Mouse (Mus musculus): ENCODE data around the gene Atp2b2. TPM values are rescaled to one million over a fixed set of nuclear protein-coding genes. Genes with fewer than 3 reads are reported as not detected.
A peak's percentile ranks its signal among the peaks of the same experiment; 100 is the strongest.

Gene Atp2b2
- total and polyA plus RNA-seq, 2 experiments, result 1.0 to 1.1 TPM

DNA sequence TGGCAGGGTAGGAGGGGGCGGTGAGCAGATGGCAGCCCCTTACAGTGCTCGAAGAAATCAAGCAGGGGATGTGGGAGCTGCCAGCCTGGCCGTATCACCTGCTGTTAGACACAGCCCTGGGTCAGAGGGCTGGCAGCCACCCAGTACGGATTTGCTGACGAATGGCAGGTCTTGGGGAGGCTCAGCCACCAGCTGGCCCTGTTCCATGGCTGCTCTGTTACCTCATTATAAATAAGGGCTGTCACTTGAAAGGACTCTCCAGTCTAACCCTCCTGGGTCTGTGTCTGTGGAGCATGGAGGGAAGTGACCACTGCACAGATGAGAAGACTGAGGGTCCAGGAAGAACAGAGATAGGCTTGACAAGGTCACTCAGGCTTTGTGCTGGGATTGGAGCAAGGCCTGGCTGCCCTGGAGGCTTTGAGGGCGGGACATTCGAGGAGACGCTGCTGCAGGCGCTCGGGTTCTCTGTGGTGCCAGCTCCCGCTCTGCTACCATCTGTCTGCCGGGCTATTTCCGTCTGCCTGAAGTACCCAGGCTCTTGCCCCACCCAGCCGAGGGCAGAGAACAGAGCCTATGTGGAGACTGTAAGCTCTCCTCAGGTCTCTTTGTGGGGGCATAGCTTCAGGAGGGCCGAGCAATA, 181.6 kb downstream of the Atp2b2 start:
- DNase-seq (ENCODE audit: extremely low read depth, low read depth, low spot score), result peak; percentile 41
- Histone ChIP-seq H3K4me3 (ENCODE audit: insufficient read depth, low read depth, low read length) (no peak overlapping the region), H3K36me3 (ENCODE audit: control insufficient read depth, insufficient read depth, low read length) (no peaks in the 10 kb centered on the region), H3K79me2 (ENCODE audit: control insufficient read depth, insufficient read depth, low read length) (no peaks in the 10 kb centered on the region), H3K27ac (replicated peaks; ENCODE audit: insufficient read depth, low read depth, low read length) (no peak overlapping the region), H3K9ac (ENCODE audit: low read depth, low read length) (no peak overlapping the region), H3K27me3 (ENCODE audit: control insufficient read depth, insufficient read depth, low read length) (no peaks in the 10 kb centered on the region), H3K4me1 (ENCODE audit: control insufficient read depth, insufficient read depth, low read length) (peaks cover 4% of the 10 kb centered on the region; the same call in 1 of the 2 replicates)
- WGBS, result 56% methylated on average over 15 of the region's 15 CpGs
- TF ChIP-seq POLR2A (IDR thresholded peaks at IDR 0.05; ENCODE audit: extremely low read depth, insufficient read depth, low read length) (no peak), CTCF (IDR thresholded peaks at IDR 0.05; ENCODE audit: low read depth, low read length) (no peak)

DNA sequence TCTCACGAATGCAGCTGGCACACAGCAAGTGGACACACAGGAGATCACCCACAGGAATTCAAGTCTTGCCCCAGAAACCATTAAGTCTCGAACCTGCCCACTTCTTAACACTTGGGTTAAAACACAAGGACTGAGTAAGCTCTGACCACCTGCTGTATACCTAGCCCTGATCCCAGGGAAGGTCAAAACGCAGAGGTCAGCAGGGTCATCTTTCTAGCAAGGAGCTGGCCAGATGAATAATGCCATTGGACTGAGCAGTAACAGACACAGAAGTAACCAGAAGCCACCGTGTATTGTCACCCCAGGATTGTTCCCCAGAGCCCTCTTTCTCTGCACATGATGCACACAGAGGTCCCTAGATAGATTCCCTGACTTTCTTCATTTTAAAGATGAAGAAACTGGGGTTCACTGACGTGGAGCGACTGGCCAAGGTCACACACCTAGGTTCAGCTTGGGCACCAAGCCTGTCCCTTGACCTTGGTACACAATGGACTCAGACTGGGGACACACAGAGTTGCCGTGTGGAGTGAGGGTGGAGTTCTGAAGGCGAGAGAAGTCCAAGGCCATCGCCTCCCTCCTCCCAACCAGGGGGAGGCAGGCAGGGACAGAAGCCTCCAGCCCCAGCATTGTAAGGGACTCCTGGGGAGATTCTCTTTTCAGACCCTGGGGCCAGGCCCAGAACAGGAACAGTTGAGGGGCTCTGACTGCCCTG, 182.2 kb downstream of the Atp2b2 start:
- TF ChIP-seq POLR2A (IDR thresholded peaks at IDR 0.05; ENCODE audit: extremely low read depth, insufficient read depth, low read length) (no peak), CTCF (IDR thresholded peaks at IDR 0.05; ENCODE audit: low read depth, low read length) (no peak)
- Histone ChIP-seq H3K4me3 (ENCODE audit: insufficient read depth, low read depth, low read length) (no peak overlapping the region), H3K4me1 (ENCODE audit: control insufficient read depth, insufficient read depth, low read length) (peaks cover 4% of the 10 kb centered on the region; the same call in 1 of the 2 replicates), H3K9ac (ENCODE audit: low read depth, low read length) (no peak overlapping the region), H3K79me2 (ENCODE audit: control insufficient read depth, insufficient read depth, low read length) (no peaks in the 10 kb centered on the region), H3K27me3 (ENCODE audit: control insufficient read depth, insufficient read depth, low read length) (no peaks in the 10 kb centered on the region), H3K27ac (replicated peaks; ENCODE audit: insufficient read depth, low read depth, low read length) (no peak overlapping the region), H3K36me3 (ENCODE audit: control insufficient read depth, insufficient read depth, low read length) (no peaks in the 10 kb centered on the region)
- DNase-seq (ENCODE audit: extremely low read depth, low read depth, low spot score), result no peak
- 53% methylated on average over 9 of the region's 9 CpGs for WGBS

DNA sequence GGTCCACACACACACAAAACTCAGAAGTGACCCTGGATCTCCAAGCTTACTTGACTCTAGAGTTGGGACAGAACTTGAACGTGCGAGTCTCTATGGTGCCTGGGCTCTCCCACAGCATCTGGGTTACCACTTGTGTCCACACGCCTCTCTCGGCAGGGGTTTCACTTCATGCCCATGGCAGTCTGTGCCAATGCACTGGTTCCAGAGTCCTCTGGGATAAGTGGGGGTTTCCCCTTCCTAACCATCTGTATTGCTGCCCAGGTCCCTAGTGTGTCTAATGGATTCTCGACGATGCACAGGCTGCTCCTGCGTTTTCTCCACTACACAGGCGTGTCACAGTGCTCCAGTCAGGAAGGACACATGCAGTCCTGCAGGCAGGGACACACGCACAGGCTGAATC, 184.1 kb downstream of the Atp2b2 start:
- WGBS, result 91% methylated on average over 9 of the region's 9 CpGs

DNA sequence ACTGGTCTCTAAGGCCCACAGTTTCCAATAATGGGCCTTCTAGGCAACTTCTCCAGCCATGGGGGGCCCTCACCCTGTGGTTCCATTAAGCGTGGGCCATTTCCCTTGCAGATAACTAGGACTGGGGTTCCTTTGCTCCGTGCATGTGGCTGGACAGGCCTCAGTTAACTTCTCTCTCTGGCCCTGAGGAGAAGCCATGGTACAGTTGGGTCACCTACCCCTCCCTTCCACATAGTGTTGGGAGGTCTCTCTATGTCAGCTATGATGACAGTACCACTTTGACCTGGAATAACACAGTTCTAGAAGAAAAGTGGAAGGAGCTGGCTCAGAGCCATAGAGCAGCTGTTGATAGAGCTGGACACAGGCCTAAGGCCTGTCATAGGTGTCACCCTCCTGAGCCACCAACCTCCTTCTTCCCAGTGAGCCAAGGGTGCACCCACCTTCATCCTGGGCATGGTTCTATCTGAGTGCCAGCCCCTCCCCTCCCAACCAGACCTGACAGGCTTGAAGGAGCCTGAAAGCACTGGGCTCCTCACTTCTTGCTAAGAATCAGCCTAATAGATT, 185.0 kb downstream of the Atp2b2 start:
- H3K4me3 ChIP-seq (ENCODE audit: insufficient read depth, low read depth, low read length), result no peak overlapping the region
- no peaks in the 10 kb centered on the region for H3K36me3 ChIP-seq (ENCODE audit: control insufficient read depth, insufficient read depth, low read length)
- no peak for DNase-seq (ENCODE audit: extremely low read depth, low read depth, low spot score)
- H3K4me1 ChIP-seq (ENCODE audit: control insufficient read depth, insufficient read depth, low read length), result peaks cover 4% of the 10 kb centered on the region; the same call in 1 of the 2 replicates
- H3K9ac ChIP-seq (ENCODE audit: low read depth, low read length), result no peak overlapping the region
- 85% methylated on average over 2 of the region's 2 CpGs for WGBS
- no peak overlapping the region for H3K27ac ChIP-seq (replicated peaks; ENCODE audit: insufficient read depth, low read depth, low read length)
- TF ChIP-seq POLR2A (IDR thresholded peaks at IDR 0.05; ENCODE audit: extremely low read depth, insufficient read depth, low read length) (no peak), CTCF (IDR thresholded peaks at IDR 0.05; ENCODE audit: low read depth, low read length) (no peak)
- no peaks in the 10 kb centered on the region for H3K27me3 ChIP-seq (ENCODE audit: control insufficient read depth, insufficient read depth, low read length)
- no peaks in the 10 kb centered on the region for H3K79me2 ChIP-seq (ENCODE audit: control insufficient read depth, insufficient read depth, low read length)

More for the DNA sequence above, 184.1 kb downstream of the Atp2b2 start:
- Histone ChIP-seq H3K4me1 (ENCODE audit: control insufficient read depth, insufficient read depth, low read length) (peaks cover 4% of the 10 kb centered on the region; the same call in 1 of the 2 replicates), H3K36me3 (ENCODE audit: control insufficient read depth, insufficient read depth, low read length) (no peaks in the 10 kb centered on the region), H3K4me3 (ENCODE audit: insufficient read depth, low read depth, low read length) (no peak overlapping the region), H3K27me3 (ENCODE audit: control insufficient read depth, insufficient read depth, low read length) (no peaks in the 10 kb centered on the region), H3K79me2 (ENCODE audit: control insufficient read depth, insufficient read depth, low read length) (no peaks in the 10 kb centered on the region), H3K9ac (ENCODE audit: low read depth, low read length) (no peak overlapping the region), H3K27ac (replicated peaks; ENCODE audit: insufficient read depth, low read depth, low read length) (no peak overlapping the region)
- no peak for DNase-seq (ENCODE audit: extremely low read depth, low read depth, low spot score)
- TF ChIP-seq POLR2A (IDR thresholded peaks at IDR 0.05; ENCODE audit: extremely low read depth, insufficient read depth, low read length) (no peak), CTCF (IDR thresholded peaks at IDR 0.05; ENCODE audit: low read depth, low read length) (no peak)

DNA sequence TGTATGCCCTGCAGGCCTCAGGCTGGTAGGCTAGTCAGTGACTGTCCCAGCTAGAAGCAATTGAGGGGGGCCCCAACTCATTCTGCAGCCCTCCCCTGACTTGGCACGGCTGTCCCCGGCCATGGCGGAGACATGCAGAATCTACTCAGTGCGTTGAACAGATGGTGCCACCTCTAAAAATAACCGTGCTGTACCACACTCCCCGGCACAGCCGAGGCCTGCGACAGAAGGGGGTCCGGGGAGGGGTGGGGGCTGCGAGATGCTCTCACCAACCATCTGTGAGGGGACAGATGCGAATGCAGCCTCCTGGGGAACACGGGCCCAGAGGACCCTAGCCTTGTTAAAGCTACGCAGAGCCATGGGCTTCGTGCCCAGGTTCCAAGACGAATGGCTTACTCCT, 185.6 kb downstream of the Atp2b2 start:
- no peak overlapping the region for H3K9ac ChIP-seq (ENCODE audit: low read depth, low read length)
- H3K79me2 ChIP-seq (ENCODE audit: control insufficient read depth, insufficient read depth, low read length), result no peaks in the 10 kb centered on the region
- no peak overlapping the region for H3K27ac ChIP-seq (replicated peaks; ENCODE audit: insufficient read depth, low read depth, low read length)
- no peaks in the 10 kb centered on the region for H3K36me3 ChIP-seq (ENCODE audit: control insufficient read depth, insufficient read depth, low read length)
- TF ChIP-seq POLR2A (IDR thresholded peaks at IDR 0.05; ENCODE audit: extremely low read depth, insufficient read depth, low read length), result no peak
- TF ChIP-seq CTCF (IDR thresholded peaks at IDR 0.05; ENCODE audit: low read depth, low read length), result no peak
- WGBS, result 88% methylated on average over 15 of the region's 15 CpGs
- no peak overlapping the region for H3K4me3 ChIP-seq (ENCODE audit: insufficient read depth, low read depth, low read length)
- no peak for DNase-seq (ENCODE audit: extremely low read depth, low read depth, low spot score)
- peaks cover 4% of the 10 kb centered on the region; the same call in 1 of the 2 replicates for H3K4me1 ChIP-seq (ENCODE audit: control insufficient read depth, insufficient read depth, low read length)
- H3K27me3 ChIP-seq (ENCODE audit: control insufficient read depth, insufficient read depth, low read length), result no peaks in the 10 kb centered on the region
